In genomic region chr4:152362180-152362579, GRCm38 (mm10) we compare ENCODE assay signal across 17 mouse cellular contexts. TPM values are rescaled to one million over a fixed set of nuclear protein-coding genes. Genes with fewer than 3 reads are reported as not detected.
DNase-seq lines count a peak whose midpoint lies in the region; ATAC-seq and TF ChIP-seq lines count a peak whose summit lies in the region.
"Had no signal": no experiment of that assay in that cellular context is flagged by ENCODE, and none has a peak within 500 bp of the region (broad histone marks: within the 10 kb centered on the region; RNA-seq: fewer than 3 reads in every experiment).

No protein-coding gene starts in this region.

- H3K27me3 ChIP-seq in megakaryocyte, embryonic 14.5 days (replicated peaks) = peaks cover 50% of the 10 kb centered on the region
- no peaks in the 10 kb centered on the region for H3K27me3 ChIP-seq in stomach, postnatal 0 days (ENCODE audit: control insufficient read depth, insufficient read depth, low read length)

- no peak overlapping the region for H3K4me2 ChIP-seq in stomach, postnatal 0 days (replicated peaks; ENCODE audit: low read depth)

- no peak overlapping the region for H3K4me3 ChIP-seq in bone marrow macrophage, adult 2 months (ENCODE audit: insufficient read depth, low read length)
- peak overlapping the region; percentile 82 for H3K4me3 ChIP-seq in megakaryocyte, embryonic 14.5 days (replicated peaks)
- no peak overlapping the region for H3K4me3 ChIP-seq in stomach, postnatal 0 days (ENCODE audit: low read depth, low read length)
- H3K4me3 ChIP-seq: gastrocnemius, adult 2 months had no signal

- peaks cover 16% of the 10 kb centered on the region for H3K4me1 ChIP-seq in bone marrow macrophage, adult 2 months (ENCODE audit: control insufficient read depth, insufficient read depth, low read length)
- H3K4me1 ChIP-seq in megakaryocyte, embryonic 14.5 days = peaks cover 52% of the 10 kb centered on the region
- no peaks in the 10 kb centered on the region for H3K4me1 ChIP-seq in stomach, postnatal 0 days (replicated peaks; ENCODE audit: control insufficient read depth, insufficient read depth)

- no peaks in the 10 kb centered on the region for H3K9me3 ChIP-seq in megakaryocyte, embryonic 14.5 days
- no peaks in the 10 kb centered on the region for H3K9me3 ChIP-seq in stomach, postnatal 0 days (ENCODE audit: control insufficient read depth, low read length)

- no peak for TF ChIP-seq POLR2A in bone marrow macrophage, adult 2 months (IDR thresholded peaks at IDR 0.05; ENCODE audit: borderline replicate concordance, low read depth, low read length)

- no peak overlapping the region for H3K9ac ChIP-seq in stomach, postnatal 0 days (ENCODE audit: low read length)

- peak; percentile 14 for DNase-seq in urinary bladder, postnatal 14 days (ENCODE audit: low spot score)
- DNase-seq in urinary bladder, postnatal 36 days (ENCODE audit: low spot score in 2 of 2) = no peak
- DNase-seq in spleen, adult 18-20 months = no peak
- DNase-seq in kidney, postnatal 25 days = no peak
- DNase-seq in stomach, postnatal 0 days (ENCODE audit: low spot score) = no peak
- DNase-seq: gastrocnemius, adult 2 months; heart, postnatal 14 days; layer of hippocampus, adult 9-11 months; lung, postnatal 36 days; right cerebral cortex, postnatal 14 days; thymus, postnatal 25 days had no signal

- ATAC-seq in stomach, postnatal 0 days (ENCODE audit: low FRiP score, low TSS enrichment) = no peak
- ATAC-seq: forebrain, embryonic 14.5 days; hindbrain, postnatal 0 days had no signal

- H3K36me3 ChIP-seq in megakaryocyte, embryonic 14.5 days (replicated peaks; ENCODE audit: low read length) = peaks cover 6% of the 10 kb centered on the region
- no peaks in the 10 kb centered on the region for H3K36me3 ChIP-seq in stomach, postnatal 0 days (ENCODE audit: control insufficient read depth, insufficient read depth, low read length)

- WGBS in stomach, postnatal 0 days = 46% methylated on average over 9 of the region's 9 CpGs

- H3K27ac ChIP-seq in bone marrow macrophage, adult 2 months (ENCODE audit: insufficient read depth, low read depth, low read length) = peak overlapping the region; percentile 2; the same call in 1 of the 2 replicates
- no peak overlapping the region for H3K27ac ChIP-seq in stomach, postnatal 0 days (replicated peaks)
- H3K27ac ChIP-seq: gastrocnemius, adult 2 months; hindbrain, postnatal 0 days; kidney, postnatal 0 days had no signal

- TF ChIP-seq CTCF in bone marrow macrophage, adult 2 months (IDR thresholded peaks at IDR 0.05; ENCODE audit: low read depth, low read length) = no peak
- no peak for TF ChIP-seq CTCF in stomach, postnatal 0 days (IDR thresholded peaks at IDR 0.05; ENCODE audit: low read depth)

- TF ChIP-seq EP300 in stomach, postnatal 0 days (optimal IDR thresholded peaks at IDR 0.05) = no peak

RNA-seq across cellular contexts. Expression of gene Chd5, which starts 23.7 kb away (rescaled TPM):
- 0.42 and 0.55 TPM in 2 replicates for polyA plus RNA-seq in bone marrow macrophage, adult 2 months (2012; ENCODE audit: insufficient read depth, insufficient read length, missing spikeins)
- 1.7 and 4.2 TPM in 2 replicates for polyA plus RNA-seq in megakaryocyte, embryonic 14.5 days (2012; ENCODE audit: insufficient read depth, low replicate concordance)
- 1.3 and 1.9 TPM in 2 replicates for polyA plus RNA-seq in stomach, postnatal 0 days (2015; fragmentation: Nextera tagmentation; extraction: Ambion mirVana)
- polyA plus RNA-seq: liver, adult 2 months had no signal

RNA-seq across cellular contexts. Expression of gene Rpl22, which starts 36.6 kb away (rescaled TPM):
- polyA plus RNA-seq in bone marrow macrophage, adult 2 months (2012; ENCODE audit: insufficient read depth, insufficient read length, missing spikeins) = 958 and 1,114 TPM in 2 replicates
- polyA plus RNA-seq in megakaryocyte, embryonic 14.5 days (2012; ENCODE audit: insufficient read depth, low replicate concordance) = 2.6 and 82.5 TPM in 2 replicates
- 351 and 372 TPM in 2 replicates for polyA plus RNA-seq in stomach, postnatal 0 days (2015; fragmentation: Nextera tagmentation; extraction: Ambion mirVana)

RNA-seq across cellular contexts. Expression of gene Rnf207, which starts 43.4 kb away (rescaled TPM):
- polyA plus RNA-seq in bone marrow macrophage, adult 2 months (2012; ENCODE audit: insufficient read depth, insufficient read length, missing spikeins) = not detected in 2 replicates
- 1.8 and 3.8 TPM in 2 replicates for polyA plus RNA-seq in megakaryocyte, embryonic 14.5 days (2012; ENCODE audit: insufficient read depth, low replicate concordance)
- 0.40 and 0.46 TPM in 2 replicates for polyA plus RNA-seq in stomach, postnatal 0 days (2015; fragmentation: Nextera tagmentation; extraction: Ambion mirVana)
